Mouse (Mus musculus) hindbrain, embryonic 14.5 days (tissue): ENCODE measurements around the gene Slc29a2. TPM values are rescaled to one million over a fixed set of nuclear protein-coding genes. Genes with fewer than 3 reads are reported as not detected.
A peak's percentile ranks its signal among the peaks of the same experiment; 100 is the strongest.

ENCODE experiments used
- ATAC-seq: fragments of 200-750 bp; cut with Nextera tagmentation; 2 replicates; pipeline ENCODE4 v1.8.0; 2017; ENCODE audit warnings: moderate number of reproducible peaks, mild to moderate bottlenecking, moderate TSS enrichment, moderate library complexity; ENCODE audit not compliant: low FRiP score
- DNase-seq: peaks from one replicate; pipeline ENCODE4 v3.0.0-alpha.2; 2015; ENCODE audit warnings: low spot score
- H3K27ac ChIP-seq: fragments of 300-500 bp; sonication (generic); 2 replicates; pipeline ENCODE4 v1.5.1; 2014; ENCODE audit warnings: mild to moderate bottlenecking, moderate library complexity
- H3K27me3 ChIP-seq: fragments of 300-500 bp; sonication (generic); 2 replicates; pipeline ENCODE4 v1.6.1; 2014; ENCODE audit warnings: mild to moderate bottlenecking, low read length, mixed read lengths; ENCODE audit not compliant: control insufficient read depth, insufficient read depth
- H3K36me3 ChIP-seq: fragments of 300-500 bp; sonication (generic); replicated peaks from 2 replicates; pipeline ENCODE4 v1.6.1; 2014; ENCODE audit not compliant: control insufficient read depth, insufficient read depth
- H3K4me1 ChIP-seq: fragments of 300-500 bp; sonication (generic); replicated peaks from 2 replicates; pipeline ENCODE4 v1.6.1; 2014; ENCODE audit warnings: antibody characterized with exemption, low read length, mixed read lengths; ENCODE audit not compliant: control insufficient read depth, insufficient read depth
- H3K4me2 ChIP-seq: fragments of 300-500 bp; sonication (generic); replicated peaks from 2 replicates; pipeline ENCODE4 v1.6.1; 2014; ENCODE audit warnings: mild to moderate bottlenecking, moderate library complexity
- H3K4me3 ChIP-seq: fragments of 300-500 bp; sonication (generic); replicated peaks from 2 replicates; pipeline ENCODE4 v1.5.1; 2014; ENCODE audit warnings: mild to moderate bottlenecking, low read length
- H3K9ac ChIP-seq: fragments of 300-500 bp; sonication (generic); 2 replicates; pipeline ENCODE4 v1.6.1; 2014
- H3K9me3 ChIP-seq: fragments of 300-500 bp; sonication (generic); 2 replicates; pipeline ENCODE4 v1.6.1; 2016; ENCODE audit warnings: low read length; ENCODE audit not compliant: control insufficient read depth
- WGBS: fragments of 180-500 bp; shearing (Covaris S2); extraction: QIAGEN DNeasy Blood & Tissue Kit; methylation state at CpG from one replicate; pipeline ENCODE4 v1.1.7; 2014; 5-methylcytosine and 5-hydroxymethylcytosine counted together
- polyA plus RNA-seq: library from polyadenylated mRNA; unstranded; fragments of >200 nt; fragmentation: Nextera tagmentation; extraction: Ambion mirVana; gene quantifications from 2 replicates; pipeline ENCODE4 v1.2.1, GENCODE M21; 2014

Slc29a2 gene
- polyA plus RNA-seq, 1 experiment from 2014 or later = 9.9 TPM

GRCm38 (mm10) chr19:5040862-5041523 lies 17.3 kb downstream of the Slc29a2 start, which contains the start of gene Brms1:
TSS of gene Brms1 (plus strand) at chr19:5041354.
- H3K36me3 ChIP-seq = peaks cover 27% of the 10 kb centered on the region
- peaks cover 27% of the 10 kb centered on the region for H3K4me1 ChIP-seq
- H3K27ac ChIP-seq = peak within 1 kb of the TSS; percentile 69
- H3K4me2 ChIP-seq = peak within 1 kb of the TSS; percentile 96
- H3K4me3 ChIP-seq = peak within 1 kb of the TSS; percentile 80
- no peaks in the 10 kb centered on the region for H3K27me3 ChIP-seq
- 6% methylated on average over 40 of the region's 40 CpGs for WGBS
- peak; percentile 97 for DNase-seq
- H3K9me3 ChIP-seq = no peaks in the 10 kb centered on the region
- H3K9ac ChIP-seq = peak within 1 kb of the TSS; percentile 87
- peak; percentile 77 for ATAC-seq

GRCm38 (mm10) chr19:5041588-5041987 lies 17.9 kb downstream of the Slc29a2 start:
- ATAC-seq = peak; percentile 22
- no peaks in the 10 kb centered on the region for H3K27me3 ChIP-seq
- H3K9ac ChIP-seq = peak overlapping the region; percentile 82
- H3K4me1 ChIP-seq = peaks cover 27% of the 10 kb centered on the region
- 3% methylated on average over 16 of the region's 16 CpGs for WGBS
- peaks cover 33% of the 10 kb centered on the region for H3K36me3 ChIP-seq
- DNase-seq = no peak
- peak overlapping the region; percentile 80 for H3K4me3 ChIP-seq
- peak overlapping the region; percentile 96 for H3K4me2 ChIP-seq
- H3K27ac ChIP-seq = peak overlapping the region; percentile 55; the same call in 1 of the 2 replicates
- H3K9me3 ChIP-seq = no peaks in the 10 kb centered on the region

- Histone ChIP-seq H3K27me3 (peaks cover 11% of the 10 kb centered on the region), H3K36me3 (peaks cover 62% of the 10 kb centered on the region), H3K9me3 (no peaks in the 10 kb centered on the region), H3K4me1 (peaks cover 18% of the 10 kb centered on the region), H3K4me3 (no peak overlapping the region), H3K9ac (no peak overlapping the region), H3K4me2 (no peak overlapping the region), H3K27ac (no peak overlapping the region)
- no peak for ATAC-seq
- 79% methylated on average over 4 of the region's 4 CpGs for WGBS
- no peak for DNase-seq
Measured at GRCm38 (mm10) chr19:5045531-5045930, 21.9 kb downstream of the Slc29a2 start.

GRCm38 (mm10) chr19:5048138-5049056 lies 24.7 kb downstream of the Slc29a2 start:
- Histone ChIP-seq H3K9me3 (no peaks in the 10 kb centered on the region), H3K9ac (no peak overlapping the region), H3K27me3 (peaks cover 40% of the 10 kb centered on the region), H3K4me2 (no peak overlapping the region), H3K27ac (no peak overlapping the region), H3K4me1 (0 out of 2 replicates have a peak, but pooled peaks cover 8% of the 10 kb centered on the region), H3K4me3 (no peak overlapping the region), H3K36me3 (peaks cover 51% of the 10 kb centered on the region)
- ATAC-seq (no peak), DNase-seq (no peak)
- 86% methylated on average over 14 of the region's 14 CpGs for WGBS

- 72% methylated on average over 6 of the region's 6 CpGs for WGBS
- H3K27ac ChIP-seq = no peak overlapping the region
- H3K4me2 ChIP-seq = no peak overlapping the region
- no peak overlapping the region for H3K9ac ChIP-seq
- 0 out of 2 replicates have a peak, but pooled peaks cover 8% of the 10 kb centered on the region for H3K4me1 ChIP-seq
- ATAC-seq (no peak), DNase-seq (no peak)
- H3K36me3 ChIP-seq = peaks cover 42% of the 10 kb centered on the region
- no peaks in the 10 kb centered on the region for H3K9me3 ChIP-seq
- H3K4me3 ChIP-seq = no peak overlapping the region
- peaks cover 46% of the 10 kb centered on the region for H3K27me3 ChIP-seq
Measured at GRCm38 (mm10) chr19:5049325-5049724, 25.7 kb downstream of the Slc29a2 start.

GRCm38 (mm10) chr19:5050047-5050905 lies 26.6 kb downstream of the Slc29a2 start, which contains the start of gene Rin1:
TSS of gene Rin1 (plus strand) at chr19:5050481.
- Histone ChIP-seq H3K4me2 (no peak within 1 kb of the TSS; the same call in 1 of the 2 replicates), H3K27ac (no peak within 1 kb of the TSS), H3K4me1 (0 out of 2 replicates have a peak, but pooled peaks cover 8% of the 10 kb centered on the region), H3K36me3 (peaks cover 40% of the 10 kb centered on the region), H3K27me3 (peaks cover 46% of the 10 kb centered on the region), H3K9ac (peak within 1 kb of the TSS; percentile 10; the same call in 1 of the 2 replicates), H3K4me3 (no peak within 1 kb of the TSS), H3K9me3 (no peaks in the 10 kb centered on the region)
- ATAC-seq = no peak; the same call in 1 of the 2 replicates
- DNase-seq = peak; percentile 48
- WGBS = 17% methylated on average over 14 of the region's 14 CpGs

DNA sequence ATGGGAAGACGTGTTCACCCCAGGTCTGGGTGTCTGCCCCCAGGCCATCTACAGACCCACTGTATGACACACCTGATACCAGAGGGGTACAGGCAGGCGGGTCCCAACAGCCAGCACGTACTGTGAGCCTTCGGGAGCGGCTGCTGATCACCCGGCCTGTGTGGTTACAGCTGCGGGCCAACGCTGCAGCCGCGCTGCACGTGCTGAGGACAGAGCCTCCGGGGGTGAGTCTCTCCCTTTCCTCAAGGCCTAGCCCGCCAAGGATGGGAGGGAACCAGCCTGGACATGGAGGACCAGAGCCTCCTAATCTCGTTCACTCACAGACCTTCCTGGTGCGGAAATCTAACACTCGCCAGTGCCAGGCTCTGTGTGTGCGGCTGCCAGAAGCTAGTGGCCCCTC lies 27.4 kb downstream of the Slc29a2 start:
- Histone ChIP-seq H3K9me3 (no peaks in the 10 kb centered on the region), H3K36me3 (peaks cover 34% of the 10 kb centered on the region), H3K9ac (peak overlapping the region; percentile 10; the same call in 1 of the 2 replicates), H3K4me2 (no peak overlapping the region; the same call in 1 of the 2 replicates), H3K4me1 (0 out of 2 replicates have a peak, but pooled peaks cover 8% of the 10 kb centered on the region), H3K27ac (no peak overlapping the region), H3K4me3 (no peak overlapping the region), H3K27me3 (peaks cover 46% of the 10 kb centered on the region)
- DNase-seq (no peak), ATAC-seq (no peak)
- WGBS = 11% methylated on average over 17 of the region's 17 CpGs

- no peak for DNase-seq
- ATAC-seq = no peak
- Histone ChIP-seq H3K4me2 (no peak overlapping the region), H3K27me3 (peaks cover 46% of the 10 kb centered on the region), H3K9ac (peak overlapping the region; percentile 10; the same call in 1 of the 2 replicates), H3K4me1 (0 out of 2 replicates have a peak, but pooled peaks cover 8% of the 10 kb centered on the region), H3K36me3 (peaks cover 30% of the 10 kb centered on the region), H3K27ac (no peak overlapping the region), H3K9me3 (no peaks in the 10 kb centered on the region), H3K4me3 (no peak overlapping the region)
- 37% methylated on average over 3 of the region's 3 CpGs for WGBS
Measured at GRCm38 (mm10) chr19:5051515-5051914, 27.9 kb downstream of the Slc29a2 start.
